7 mouse cellular contexts compared by ENCODE assay signal in genomic region chr5:72503531-72504523, GRCm38 (mm10). TPM values are rescaled to one million over a fixed set of nuclear protein-coding genes. Genes with fewer than 3 reads are reported as not detected.
DNase-seq lines count a peak whose midpoint lies in the region; ATAC-seq and TF ChIP-seq lines count a peak whose summit lies in the region.

Gene Corin, minus strand, starts transcription at chr5:72504473.

- DNase-seq in WW6 (ENCODE audit: low read depth, low spot score), result peak; percentile 26
- peak; percentile 37 to 48 for DNase-seq in heart, adult 2 months
- DNase-seq in kidney, postnatal 10 days, result peak; percentile 20
- DNase-seq in midbrain, postnatal 0 days (ENCODE audit: low spot score), result no peak
- DNase-seq in layer of hippocampus, postnatal 14 days (ENCODE audit: low spot score in 2 of 2), result no peak

- peak within 1 kb of the TSS; percentile 80 for H3K4me3 ChIP-seq in E14TG2a.4 (replicated peaks; ENCODE audit: low read length)
- peak within 1 kb of the TSS; percentile 55 for H3K4me3 ChIP-seq in heart, adult 2 months
- H3K4me3 ChIP-seq in midbrain, postnatal 0 days (ENCODE audit: low read depth, low read length), result peak within 1 kb of the TSS; percentile 37

- peak within 1 kb of the TSS; percentile 59 for H3K4me2 ChIP-seq in midbrain, postnatal 0 days (ENCODE audit: low read depth, low read length, poor library complexity, severe bottlenecking)

- no peak for TF ChIP-seq CTCF in E14TG2a.4 (conservative IDR thresholded peaks at IDR 0.05; ENCODE audit: low read length)
- no peak for TF ChIP-seq CTCF in heart, adult 2 months (IDR thresholded peaks at IDR 0.05)
- TF ChIP-seq CTCF in midbrain, postnatal 0 days (IDR thresholded peaks at IDR 0.05), result no peak

- no peaks in the 10 kb centered on the region for H3K36me3 ChIP-seq in E14TG2a.4 (ENCODE audit: insufficient read depth, low read length)
- H3K36me3 ChIP-seq in heart, adult 2 months (ENCODE audit: control insufficient read depth, insufficient read depth, low read length), result no peaks in the 10 kb centered on the region; the same call in 1 of the 2 replicates
- no peaks in the 10 kb centered on the region for H3K36me3 ChIP-seq in midbrain, postnatal 0 days (ENCODE audit: insufficient read depth, low read length)

- no peaks in the 10 kb centered on the region for H3K9me3 ChIP-seq in E14TG2a.4 (ENCODE audit: low read length)
- no peaks in the 10 kb centered on the region for H3K9me3 ChIP-seq in midbrain, postnatal 0 days (ENCODE audit: low read length)

- intact Hi-C loops in heart, adult 2 months (cut with DNase I), result no loop called here

- ATAC-seq in midbrain, postnatal 0 days (ENCODE audit: low FRiP score), result no peak
- no peak for ATAC-seq in inflammation-experienced regulatory T-cells, adult 6 months

- WGBS in heart, adult 2 months, result under 1% methylated on average over 64 of the region's 64 CpGs
- WGBS in midbrain, postnatal 0 days, result under 1% methylated on average over 64 of the region's 64 CpGs

- peak within 1 kb of the TSS; percentile 82 for H3K27ac ChIP-seq in heart, adult 2 months
- no peak within 1 kb of the TSS for H3K27ac ChIP-seq in midbrain, postnatal 0 days (ENCODE audit: low read depth, low read length)

- peaks cover 57% of the 10 kb centered on the region for H3K27me3 ChIP-seq in E14TG2a.4 (ENCODE audit: insufficient read depth, low read length)
- H3K27me3 ChIP-seq in heart, adult 2 months (ENCODE audit: control insufficient read depth, insufficient read depth, low read length), result no peaks in the 10 kb centered on the region
- H3K27me3 ChIP-seq in midbrain, postnatal 0 days (ENCODE audit: insufficient read depth, low read length), result peaks cover 36% of the 10 kb centered on the region

- peak within 1 kb of the TSS; percentile 84 for H3K9ac ChIP-seq in heart, adult 2 months (ENCODE audit: low read depth, low read length)
- no peak within 1 kb of the TSS for H3K9ac ChIP-seq in midbrain, postnatal 0 days (replicated peaks; ENCODE audit: low read length, poor library complexity, severe bottlenecking)

- TF ChIP-seq POLR2A in heart, adult 2 months (IDR thresholded peaks at IDR 0.05; ENCODE audit: insufficient read depth, low read depth, low read length), result peak; percentile 72

- peaks cover 15% of the 10 kb centered on the region for H3K4me1 ChIP-seq in E14TG2a.4 (replicated peaks; ENCODE audit: low read depth, low read length)
- H3K4me1 ChIP-seq in heart, adult 2 months (ENCODE audit: control insufficient read depth, insufficient read depth, low read length), result no peaks in the 10 kb centered on the region
- no peaks in the 10 kb centered on the region; the same call in 1 of the 2 replicates for H3K4me1 ChIP-seq in midbrain, postnatal 0 days (ENCODE audit: insufficient read depth, low read length)

- TF ChIP-seq EP300 in heart, adult 2 months (IDR thresholded peaks at IDR 0.05; ENCODE audit: insufficient read depth, low read depth, low read length), result 0 out of 2 replicates have a peak, but pooled peaks have one; percentile 19

- no peaks in the 10 kb centered on the region for H3K79me2 ChIP-seq in heart, adult 2 months (replicated peaks; ENCODE audit: control insufficient read depth, insufficient read depth, low read length)

RNA-seq across cellular contexts. Expression of gene Corin, which starts in this region (rescaled TPM):
- total RNA-seq in heart, adult 2 months (2021), result 100 to 1,000 TPM; 121 to 173 TPM
- 42.3 and 96.3 TPM in 2 replicates for polyA plus RNA-seq in heart, adult 2 months (2012; rRNA removed)
- 0.33 and 0.57 TPM in 2 replicates for total RNA-seq in midbrain, postnatal 0 days (2014; rRNA removed)
- polyA plus RNA-seq in midbrain, postnatal 0 days (2015; fragmentation: Nextera tagmentation; extraction: Ambion mirVana), result 0.12 and 0.14 TPM in 2 replicates
- total RNA-seq in layer of hippocampus, postnatal 14 days (2021), result under 1 TPM in 1 of 2 experiments, not detected in 1; 0.28 TPM
- polyA plus RNA-seq in inflammation-experienced regulatory T-cells, adult 6 months (2017; shearing (Covaris generic)), result under 1 TPM; 0.12 to 0.30 (median 0.16) TPM

Comparison
In these comparisons a context has a peak if more than half of its experiments do, and no peak if none do; other contexts are left out.
1. RNA of gene Corin (total RNA-seq): 121 to 173 TPM in heart, adult 2 months; 0.33 to 0.57 TPM in midbrain, postnatal 0 days and 0.28 TPM in layer of hippocampus, postnatal 14 days; every median in the first group is over 10 times any median in the second.
2. RNA of gene Corin (polyA plus RNA-seq): 42.3 to 96.3 TPM in heart, adult 2 months; 0.12 to 0.30 TPM in inflammation-experienced regulatory T-cells, adult 6 months and 0.12 to 0.14 TPM in midbrain, postnatal 0 days; every median in the first group is over 10 times any median in the second.
3. DNase-seq: peak in WW6 (single experiment), heart, adult 2 months (2 of 2) and kidney, postnatal 10 days (single experiment); none in midbrain, postnatal 0 days (single experiment) and layer of hippocampus, postnatal 14 days (0 of 2).
4. Peak in every context shown above with its lines, with median percentiles within 50 percentile points of each other: H3K4me3 ChIP-seq.